Mouse (Mus musculus) MEL-GATA-1-ER (cell line): ENCODE measurements around the gene Frmpd4.

Experiments
- DNase-seq: peaks from one replicate; pipeline ENCODE4 v3.0.0-alpha.2; 2012; ENCODE audit warnings: low read depth; ENCODE audit errors: extremely low read depth

Gene Frmpd4

DNA sequence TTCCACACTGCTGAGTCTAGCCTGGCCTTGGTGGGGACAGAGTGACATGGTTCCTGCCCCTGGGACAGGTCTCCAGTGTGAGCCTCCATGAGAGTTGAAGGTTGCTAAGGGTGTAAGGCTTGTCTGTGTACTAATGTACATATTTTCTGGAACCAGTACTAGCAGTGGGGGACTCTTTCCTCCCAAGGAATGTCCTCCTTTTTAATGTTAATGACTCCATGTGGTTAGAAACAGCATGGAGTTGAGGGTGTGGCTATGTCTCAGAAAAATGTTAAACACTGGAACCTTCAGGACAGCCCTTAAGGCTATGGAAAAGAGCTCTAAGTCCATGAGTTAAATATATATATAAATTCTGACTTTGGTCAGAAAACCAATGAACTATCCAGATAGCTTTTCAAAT, 436.0 kb downstream of the Frmpd4 start:
- no peak for DNase-seq

DNA sequence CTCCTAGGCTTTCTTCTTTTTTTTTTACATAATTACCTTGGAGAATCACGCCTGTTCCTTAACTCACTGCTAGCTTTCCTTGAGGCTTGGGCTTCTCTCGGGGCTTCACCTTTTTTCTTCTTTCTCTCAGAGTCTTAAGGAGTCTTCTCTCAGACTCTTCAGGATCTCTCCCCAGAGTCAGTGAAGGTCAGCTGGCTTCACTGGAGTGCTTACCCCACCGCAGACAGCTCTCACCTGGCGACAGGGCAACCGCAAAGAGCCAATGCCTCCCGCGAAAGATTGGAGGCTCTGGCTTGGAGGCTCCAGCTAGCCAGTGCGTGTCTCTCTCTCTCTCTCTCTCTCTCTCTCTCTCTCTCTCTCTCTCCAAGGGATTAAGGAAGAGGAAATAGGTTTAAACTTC, 453.0 kb downstream of the Frmpd4 start:
- DNase-seq = no peak

DNA sequence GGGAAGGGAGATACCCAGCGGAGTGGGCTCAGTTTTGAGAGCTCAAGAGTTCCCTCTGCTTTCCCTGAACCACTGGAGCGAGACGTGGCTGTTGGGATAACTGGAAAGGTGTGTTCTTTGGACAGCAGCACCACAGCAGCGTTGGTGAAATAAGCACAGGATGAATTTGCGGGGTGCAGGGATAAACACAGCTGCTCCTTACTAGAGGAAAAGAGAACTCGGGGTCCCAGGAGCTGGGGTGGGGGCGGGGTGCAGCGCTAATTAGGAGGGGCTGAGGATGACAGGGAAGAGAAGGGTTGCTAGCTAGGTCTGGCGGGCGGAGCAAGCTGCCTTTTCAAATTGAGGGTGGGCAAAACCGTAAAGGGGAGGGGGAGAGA, 453.5 kb downstream of the Frmpd4 start:
- no peak for DNase-seq

DNA sequence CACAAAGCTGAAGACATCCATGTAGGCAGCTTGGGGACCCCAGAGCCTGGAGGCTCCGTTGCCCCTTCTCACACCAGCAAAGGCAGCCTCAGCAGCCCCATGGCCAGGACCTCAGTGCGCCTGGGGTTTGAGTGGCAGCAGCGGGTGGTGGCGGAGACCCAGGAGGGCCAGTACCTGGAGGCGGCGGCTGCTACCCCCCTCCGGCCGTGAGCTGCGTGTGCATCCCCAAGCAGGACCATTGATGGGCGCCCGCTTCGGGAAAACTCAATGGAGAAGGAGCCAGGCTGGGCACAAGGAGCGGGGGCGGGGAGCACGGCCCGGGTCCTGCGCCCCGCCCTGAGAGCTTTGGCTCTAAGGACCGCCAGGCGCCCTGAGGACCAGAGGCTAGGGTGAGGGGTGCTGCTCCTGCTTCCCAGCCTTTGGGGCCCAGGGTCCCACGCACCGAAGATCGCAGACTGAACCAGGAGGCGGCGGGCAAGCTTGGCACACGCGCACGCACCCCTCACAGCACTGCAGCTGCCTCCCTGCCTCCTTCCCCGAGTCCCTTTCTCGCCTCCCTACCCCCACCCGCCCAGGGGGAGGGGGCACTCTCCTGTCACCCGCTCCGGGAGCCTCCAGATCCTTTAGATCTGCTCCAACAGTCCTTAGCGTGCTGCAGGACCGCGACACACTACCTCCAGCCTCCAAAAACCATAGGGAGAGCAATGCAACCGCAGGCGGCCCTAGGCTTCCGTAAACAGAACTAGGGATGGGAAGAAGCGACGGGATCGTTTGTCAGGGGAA, 454.0 kb downstream of the Frmpd4 start:
- DNase-seq = no peak

DNA sequence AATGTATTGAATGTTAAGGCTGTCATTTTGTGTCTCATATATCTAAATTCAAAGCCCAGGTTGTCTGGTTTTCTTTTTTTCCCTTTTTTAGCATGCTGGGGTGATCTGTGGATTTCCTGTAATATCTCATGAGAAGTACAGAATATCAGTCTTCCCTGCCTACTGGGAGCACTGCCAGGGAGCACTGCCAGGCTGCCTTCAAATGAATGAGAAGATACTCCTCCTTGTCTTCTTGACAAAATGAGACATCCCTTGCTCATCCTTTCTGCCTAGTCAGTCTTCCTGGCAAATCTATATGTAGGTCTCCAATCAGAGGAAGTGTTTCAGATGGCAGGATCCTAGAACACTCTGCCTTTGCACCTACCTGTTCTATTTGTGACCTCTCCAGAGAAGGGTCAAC, 535.4 kb downstream of the Frmpd4 start:
- no peak for DNase-seq

DNA sequence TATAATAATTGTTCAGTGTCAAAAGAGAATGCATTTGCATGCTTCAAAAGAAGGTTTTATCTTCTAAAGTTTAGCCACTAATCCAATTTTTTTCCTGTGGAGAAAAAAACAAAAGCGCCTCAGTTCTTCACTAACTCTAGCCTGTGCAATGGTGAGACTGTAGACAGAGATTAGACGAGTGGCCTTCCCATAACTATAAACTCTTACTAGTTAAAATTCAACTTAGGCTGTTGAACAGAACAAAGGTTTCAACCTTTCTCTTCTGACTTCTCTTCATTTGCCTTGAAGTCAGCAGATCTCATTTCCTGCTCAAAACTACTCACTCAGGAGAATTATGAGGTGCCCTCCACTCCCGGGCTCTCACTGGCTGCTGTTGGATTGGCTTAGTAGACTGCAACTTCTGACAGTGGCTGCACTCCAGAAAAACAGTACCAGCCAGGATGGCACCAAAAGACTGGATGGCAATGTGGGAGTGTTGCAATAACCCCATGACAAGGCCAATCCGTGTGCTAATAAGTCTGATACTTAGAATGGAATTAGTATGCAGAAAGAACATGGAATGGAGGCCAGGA, 556.4 kb downstream of the Frmpd4 start:
- no peak for DNase-seq

DNA sequence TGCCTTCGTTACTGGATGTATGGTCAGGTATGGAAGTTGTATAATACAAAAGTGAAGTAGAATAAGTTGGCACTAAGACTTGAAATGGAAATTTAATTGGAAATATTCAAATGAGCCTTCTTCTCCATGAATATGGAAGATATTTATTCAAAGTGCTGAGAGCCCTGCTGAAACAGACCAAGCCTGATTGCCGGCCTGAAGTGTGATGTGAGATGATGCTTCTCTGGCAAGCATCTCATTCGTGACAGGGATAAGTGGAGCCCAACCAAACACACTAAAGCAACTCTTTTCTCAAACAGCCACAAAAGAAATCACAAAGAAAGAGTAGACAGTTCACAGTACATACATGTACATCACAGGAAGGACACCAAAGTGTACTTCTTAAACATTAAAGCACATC, 559.2 kb downstream of the Frmpd4 start:
- no peak for DNase-seq

DNA sequence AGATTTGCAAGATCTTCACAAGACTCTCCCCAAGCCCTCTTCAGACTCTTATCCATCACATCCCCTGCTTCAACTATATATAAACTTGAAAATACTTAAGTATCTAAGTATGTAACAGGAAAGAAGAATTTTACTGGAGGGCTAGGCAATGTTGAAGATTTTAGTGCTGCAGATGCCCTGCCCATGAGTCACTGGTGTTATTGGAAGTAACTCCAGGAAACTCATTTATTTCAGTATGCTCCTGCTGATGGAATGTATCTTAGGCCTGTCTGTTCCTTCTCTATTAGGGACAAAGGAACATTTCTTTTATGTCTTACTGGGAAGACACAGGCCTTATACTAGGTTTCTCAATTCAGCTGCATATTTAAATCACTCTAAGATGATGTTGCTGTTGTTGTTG, 592.2 kb downstream of the Frmpd4 start:
- DNase-seq = no peak

DNA sequence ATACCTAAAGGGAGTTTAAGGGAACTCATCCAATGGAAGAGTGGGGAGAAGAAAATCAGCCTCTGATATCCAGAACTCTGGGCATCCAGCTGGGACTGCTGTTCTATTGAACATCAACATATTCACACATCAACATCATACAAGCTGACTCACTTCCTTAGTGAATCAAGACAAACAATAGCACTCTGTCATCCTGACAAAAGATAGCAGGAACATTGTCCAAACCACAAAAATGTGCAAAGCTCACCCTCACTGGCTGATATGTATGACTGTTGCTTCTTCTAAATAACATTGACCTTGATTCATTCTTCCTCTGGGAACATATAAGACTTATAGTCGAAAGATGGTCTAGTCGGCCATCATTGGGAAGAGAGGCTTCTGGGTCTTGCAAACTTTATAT, 625.8 kb downstream of the Frmpd4 start:
- DNase-seq = no peak

DNA sequence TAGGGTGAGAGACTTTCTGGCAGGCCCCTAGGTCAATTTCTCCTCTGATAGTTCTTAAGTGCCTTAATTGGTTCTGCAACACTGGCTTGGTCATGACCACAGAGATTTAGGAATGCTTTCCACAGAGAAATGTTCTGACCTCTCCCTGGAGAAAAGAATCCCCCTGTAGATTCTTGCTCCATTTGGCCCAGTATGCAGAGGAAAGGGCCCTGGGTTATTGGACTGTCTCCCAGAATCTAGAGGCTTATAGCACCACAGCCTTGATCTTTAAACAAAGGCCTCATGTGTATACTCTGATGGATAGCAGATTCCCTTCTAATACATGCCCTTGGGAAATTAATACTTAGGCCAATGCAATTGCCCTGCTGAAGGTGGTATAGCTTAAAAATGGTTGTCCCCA, 667.5 kb downstream of the Frmpd4 start:
- no peak for DNase-seq

DNA sequence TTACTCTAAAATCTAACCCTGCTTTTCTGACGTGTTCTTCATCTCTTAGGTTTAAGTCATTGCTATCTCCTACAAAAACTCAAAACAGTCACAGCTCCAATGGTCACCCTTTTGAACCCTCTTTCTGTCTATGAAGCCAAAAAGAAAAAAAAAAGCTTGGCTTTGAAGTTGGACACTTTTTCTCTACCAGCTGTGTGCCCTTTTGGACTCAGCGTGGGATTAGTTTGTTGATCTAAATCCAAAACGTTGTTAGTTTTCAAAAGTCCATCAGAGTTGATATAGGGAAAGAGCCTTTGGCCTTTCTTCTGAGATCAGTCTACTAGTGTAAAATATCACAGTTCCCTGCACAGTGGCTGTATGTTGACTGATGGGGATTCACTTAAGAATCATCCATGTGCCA, 676.0 kb downstream of the Frmpd4 start:
- no peak for DNase-seq

DNA sequence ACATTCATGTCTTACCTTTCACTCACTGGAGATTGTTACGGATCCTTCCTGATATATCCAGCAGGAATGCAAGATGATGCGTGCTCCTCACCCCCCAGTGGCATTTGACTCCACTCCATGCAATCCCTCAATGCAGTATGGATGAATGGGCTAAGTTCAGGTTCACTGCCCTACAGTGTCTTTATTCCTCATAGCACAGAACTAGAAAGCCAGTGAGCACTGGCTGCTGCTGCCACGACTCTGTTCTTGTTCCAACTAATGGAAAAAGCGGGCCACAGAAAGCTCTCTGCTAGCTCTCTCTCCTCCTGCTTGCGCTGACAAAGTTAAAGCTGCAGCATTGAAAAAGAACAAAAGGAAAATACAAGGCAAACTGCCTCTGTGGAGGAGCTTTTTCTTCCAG, 722.2 kb downstream of the Frmpd4 start:
- DNase-seq = no peak

DNA sequence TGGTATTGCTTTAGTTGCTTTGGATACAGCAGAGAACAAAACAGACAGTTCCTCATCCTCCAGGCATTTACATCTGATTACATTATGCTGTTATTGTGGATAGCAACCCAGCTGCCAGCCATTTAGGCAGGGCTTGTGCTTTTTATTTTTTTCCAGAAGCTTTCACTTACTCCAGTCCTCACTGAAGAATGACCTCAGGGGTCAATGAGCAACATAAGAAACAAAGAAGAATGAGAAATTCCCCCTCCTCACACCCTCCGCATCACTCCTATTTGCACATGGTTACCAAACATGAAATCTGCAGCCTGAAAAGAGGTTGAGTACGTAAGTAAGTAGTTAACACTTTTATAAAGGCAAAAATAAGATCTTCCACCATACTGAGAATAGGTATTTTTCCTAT, 744.5 kb downstream of the Frmpd4 start:
- no peak for DNase-seq

DNA sequence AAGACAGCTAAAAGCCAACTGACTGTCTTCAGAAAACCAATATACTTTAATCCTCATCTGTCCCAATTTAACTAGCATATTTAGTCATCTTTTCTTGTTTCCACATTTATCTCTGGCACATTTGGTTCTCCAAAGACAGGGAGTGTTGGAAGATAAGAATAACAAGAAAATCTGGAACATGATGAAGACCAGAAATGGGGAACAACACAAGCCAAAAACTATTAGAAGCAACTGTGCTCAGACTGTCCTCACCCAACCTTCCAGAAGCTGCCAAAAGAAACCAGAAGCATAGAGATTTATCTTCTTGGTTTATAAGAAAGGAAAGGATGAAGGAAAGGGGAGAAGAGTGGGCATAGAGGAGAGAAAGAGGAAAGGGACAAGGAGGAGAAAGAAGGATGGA, 748.6 kb downstream of the Frmpd4 start:
- no peak for DNase-seq

DNA sequence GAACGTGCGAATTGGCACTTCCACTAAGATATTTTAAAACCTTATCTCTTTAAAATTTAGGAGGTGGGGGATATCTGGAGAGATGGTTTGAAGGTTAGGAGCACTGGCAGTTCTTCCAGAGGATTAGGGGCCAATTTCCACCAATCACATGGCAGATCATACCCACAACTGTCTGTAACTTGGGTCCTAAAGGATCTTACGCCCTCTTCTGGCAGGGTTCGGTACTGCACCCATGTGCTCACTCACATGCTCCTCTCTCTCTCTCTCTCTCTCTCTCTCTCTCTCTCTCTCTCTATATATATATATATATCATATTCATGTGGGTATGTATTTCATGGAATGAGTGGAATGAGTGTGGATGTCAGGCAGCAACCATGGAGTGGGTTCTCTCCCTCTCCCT, 759.7 kb downstream of the Frmpd4 start:
- DNase-seq = peak; percentile 15

DNA sequence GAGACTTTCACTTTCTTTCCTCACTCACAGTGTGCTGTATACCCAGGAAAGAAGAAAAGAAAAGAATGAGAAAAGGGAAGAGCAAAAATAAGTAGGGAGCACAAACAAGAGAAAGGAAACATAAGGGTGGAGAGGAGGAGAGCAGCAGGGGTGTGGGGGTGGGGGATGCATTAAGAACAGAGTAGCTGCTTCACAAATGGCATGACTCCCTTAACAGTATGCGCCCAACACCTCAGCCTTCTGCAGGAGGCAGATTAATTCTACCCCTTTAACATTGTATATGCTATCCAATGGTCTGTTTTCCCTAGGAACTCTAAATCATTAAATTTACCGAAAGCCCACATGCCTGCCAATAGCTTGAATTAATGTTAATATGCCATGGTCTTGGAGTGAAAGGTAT, 766.9 kb downstream of the Frmpd4 start:
- no peak for DNase-seq

DNA sequence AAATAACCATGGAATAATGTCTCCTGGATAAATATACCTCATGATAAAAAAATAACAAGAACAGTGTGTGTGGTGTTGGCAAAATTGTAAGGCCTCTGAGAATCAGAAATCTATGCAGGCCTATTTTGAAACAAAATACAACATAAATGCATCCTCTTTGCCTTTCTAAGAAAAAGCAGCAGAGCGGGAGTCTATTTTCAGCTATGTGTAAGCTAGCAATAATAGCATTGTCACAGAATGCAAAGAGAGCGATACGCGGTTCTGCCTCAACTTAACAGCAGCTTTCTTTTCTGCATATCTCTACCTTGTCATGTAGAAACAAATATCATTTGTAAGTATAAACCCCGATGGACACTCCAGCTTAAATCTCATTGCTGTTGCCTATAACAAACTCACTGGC, 768.5 kb downstream of the Frmpd4 start:
- no peak for DNase-seq

DNA sequence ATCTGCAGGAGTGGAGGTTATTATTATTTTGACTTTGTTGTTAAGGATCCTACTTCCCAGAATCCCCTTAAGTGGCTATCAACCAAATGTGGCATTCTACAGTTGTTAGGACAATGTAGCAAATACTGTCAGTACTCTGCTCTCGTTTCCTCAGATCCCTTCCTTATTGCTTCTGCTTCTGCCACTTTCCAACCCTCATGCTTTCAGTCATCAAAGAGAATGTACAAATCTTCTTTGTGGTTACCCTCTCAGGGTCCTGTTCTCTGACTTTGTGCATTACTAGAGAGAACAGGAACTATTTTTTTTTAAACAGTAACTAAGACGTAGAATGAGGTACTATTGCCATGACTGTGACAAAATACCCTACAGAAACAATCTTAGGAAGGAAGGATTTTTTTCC, 788.3 kb downstream of the Frmpd4 start:
- DNase-seq = no peak

DNA sequence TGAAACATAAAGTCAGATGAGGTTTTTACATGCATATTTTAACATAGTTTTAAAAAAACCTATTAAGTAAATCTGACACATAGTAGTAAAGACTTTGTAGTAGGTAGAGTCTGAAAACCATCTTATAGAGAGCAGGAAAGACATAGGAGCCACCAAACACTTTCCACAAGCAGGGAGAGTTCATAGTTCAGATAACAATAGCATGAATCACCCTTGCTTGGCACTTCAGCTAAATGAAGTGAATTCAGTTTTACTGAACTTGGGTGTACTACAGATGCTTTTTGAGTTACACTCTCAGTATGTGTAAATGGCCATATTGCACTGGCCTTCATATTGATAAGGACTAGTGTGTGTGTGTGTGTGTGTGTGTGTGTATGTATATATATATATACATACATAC, 793.5 kb downstream of the Frmpd4 start:
- no peak for DNase-seq

DNA sequence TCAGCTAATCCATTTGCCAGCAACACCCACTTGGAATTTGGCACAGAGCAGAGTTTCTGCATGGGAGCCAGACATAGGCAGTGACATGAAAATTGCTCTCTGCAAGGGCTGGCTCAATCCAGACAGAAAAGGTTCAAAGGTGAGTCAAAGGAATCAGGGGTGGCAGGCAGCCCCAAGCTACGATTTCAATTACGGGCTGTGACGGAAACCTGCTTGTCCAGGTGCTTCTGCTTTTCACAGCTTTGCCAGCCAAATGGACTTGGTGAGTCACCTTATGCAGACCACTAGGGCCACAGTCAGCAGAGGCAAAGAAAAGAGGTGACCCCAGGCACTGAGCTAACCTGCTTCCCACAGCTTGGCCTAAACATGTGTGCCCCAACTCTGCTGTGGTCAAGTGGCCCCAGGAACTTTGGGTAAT, 857.5 kb downstream of the Frmpd4 start:
- DNase-seq = no peak

DNA sequence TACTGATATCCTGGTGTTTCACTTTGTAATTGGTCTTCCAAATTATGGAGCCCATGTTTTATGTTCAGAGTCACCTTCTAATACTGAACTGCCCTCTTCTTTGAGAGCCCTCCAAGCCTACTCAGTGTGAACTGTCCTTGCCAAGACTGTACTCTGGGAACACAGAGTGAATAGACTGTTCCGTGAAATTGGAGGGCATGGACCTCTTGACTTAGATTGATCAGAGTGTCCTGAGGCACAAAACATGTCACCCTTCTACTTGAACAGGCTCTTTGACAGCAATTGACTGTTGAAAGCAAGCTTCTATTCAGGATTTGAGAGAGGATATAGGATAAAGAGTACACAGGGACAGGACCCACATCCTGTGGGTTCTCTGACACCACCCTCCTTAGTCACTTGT, 857.9 kb downstream of the Frmpd4 start:
- no peak for DNase-seq

DNA sequence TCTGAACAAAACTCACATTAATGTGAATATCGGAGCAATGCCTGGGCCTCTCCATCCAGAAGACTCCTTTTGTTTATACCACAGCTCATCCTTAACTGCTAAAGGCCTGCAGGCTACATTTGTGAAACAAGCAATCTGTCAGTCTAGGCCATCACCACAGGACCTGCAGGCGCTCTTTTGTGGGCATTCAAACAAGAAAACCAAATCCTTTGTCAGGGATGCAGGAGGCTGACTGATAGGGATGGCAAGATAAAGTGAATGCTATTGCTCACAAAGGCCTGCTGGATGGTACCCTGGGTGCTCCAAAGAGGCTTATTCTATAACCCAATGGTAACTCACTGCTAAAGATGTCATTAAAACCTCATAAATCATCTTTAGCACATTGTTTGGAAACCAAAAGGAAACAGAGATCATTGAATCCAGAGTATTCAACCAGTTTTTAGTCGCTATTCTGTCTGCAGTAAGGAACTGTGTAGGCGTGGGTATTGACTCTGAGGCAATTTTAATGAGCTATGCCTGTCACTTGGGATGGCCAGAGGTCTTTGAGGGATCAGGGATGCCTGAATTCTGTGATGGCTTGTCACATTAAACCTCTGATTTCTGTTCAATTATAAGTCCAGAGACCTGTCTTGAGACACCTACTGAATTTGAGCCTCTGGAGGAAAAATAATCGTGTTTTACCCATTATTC, 922.1 kb downstream of the Frmpd4 start:
- no peak for DNase-seq

DNA sequence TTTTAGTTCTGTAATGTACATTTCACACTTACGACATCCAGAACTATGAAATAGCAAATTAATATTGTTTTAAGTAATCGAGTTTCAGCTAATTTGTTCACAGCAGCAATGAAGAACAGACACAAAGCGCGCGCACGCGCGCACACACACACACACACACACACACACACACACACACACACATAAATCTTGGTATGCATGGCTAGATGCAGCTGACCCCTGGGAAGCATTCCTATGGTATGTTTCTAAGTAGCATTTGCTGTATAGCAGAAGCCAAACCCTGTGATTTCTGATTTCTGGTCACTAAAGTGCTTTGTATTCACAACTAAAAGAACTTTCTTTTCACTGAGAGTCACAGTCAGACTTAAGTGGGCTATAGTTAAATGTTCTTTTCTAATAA, 922.8 kb downstream of the Frmpd4 start:
- DNase-seq = no peak
